Mouse (Mus musculus) layer of hippocampus, postnatal 36 days (tissue): ENCODE measurements at regions not wholly inside any gene's neighbourhood (a gene's known extent, or its start where the extent isn't known, plus 50 kb on each side); places are given as distances from the start of the nearest gene placed in this dataset.

Source experiments
- DNase-seq, 2 experiments: peaks; one replicate each; pipeline ENCODE4 v3.0.0; 2022

DNA sequence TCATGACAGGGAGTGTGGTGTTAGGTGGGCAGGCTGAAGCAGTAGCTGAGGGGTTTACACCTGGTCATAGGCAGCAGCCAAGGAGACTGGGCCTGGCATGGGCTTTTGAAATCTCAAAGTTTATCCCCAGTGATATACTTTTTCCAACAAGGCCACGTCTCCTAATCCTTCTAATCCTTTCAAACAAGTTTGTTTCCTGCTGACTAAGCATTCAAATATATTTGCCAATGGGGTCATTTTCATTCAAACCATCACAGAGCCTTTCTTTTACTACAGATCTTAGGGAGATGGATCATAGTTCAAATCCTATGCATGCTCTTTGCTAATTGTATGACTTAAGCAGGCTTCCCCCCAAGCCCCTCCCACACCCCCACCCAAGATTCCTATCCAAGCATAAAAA is 93.0 kb upstream of the Eef1e1 start:
- DNase-seq = no peak

- DNase-seq = no peak
Measured at GRCm38 (mm10) chr13:38740066-38740465, 81.2 kb upstream of the Eef1e1 start.

DNA sequence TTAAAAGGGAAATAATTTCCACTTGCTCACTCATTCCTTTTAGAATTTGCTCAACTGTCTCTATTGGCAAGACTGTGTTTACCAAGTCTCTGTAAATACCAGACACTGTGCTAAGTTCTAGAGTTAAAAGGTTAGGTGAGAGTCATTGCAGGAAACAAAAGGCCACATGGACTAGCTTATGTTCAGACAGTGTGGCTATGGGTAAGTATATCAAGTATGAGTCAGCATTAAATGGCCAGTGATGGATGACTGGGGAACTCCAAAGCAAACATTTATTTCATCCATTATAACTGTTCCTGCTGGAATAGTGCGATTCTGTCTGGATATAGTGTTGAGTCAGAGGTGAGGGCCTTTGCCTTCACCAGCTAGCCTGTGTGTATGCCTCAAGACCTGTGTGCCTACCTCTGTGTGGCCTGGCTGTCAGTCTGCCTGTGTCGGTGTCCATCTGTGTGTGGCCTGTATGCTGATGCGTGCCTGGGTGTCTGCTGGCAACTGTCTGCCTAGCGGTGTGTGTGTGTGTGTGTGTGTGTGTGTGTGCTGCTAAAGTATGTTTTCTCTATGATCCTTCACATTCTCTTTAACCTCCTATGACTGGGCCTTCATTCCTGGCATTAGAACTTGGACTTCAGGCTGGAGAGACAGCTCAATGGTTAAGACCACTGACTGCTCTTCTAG is 77.6 kb upstream of the Eef1e1 start:
- DNase-seq = no peak

DNA sequence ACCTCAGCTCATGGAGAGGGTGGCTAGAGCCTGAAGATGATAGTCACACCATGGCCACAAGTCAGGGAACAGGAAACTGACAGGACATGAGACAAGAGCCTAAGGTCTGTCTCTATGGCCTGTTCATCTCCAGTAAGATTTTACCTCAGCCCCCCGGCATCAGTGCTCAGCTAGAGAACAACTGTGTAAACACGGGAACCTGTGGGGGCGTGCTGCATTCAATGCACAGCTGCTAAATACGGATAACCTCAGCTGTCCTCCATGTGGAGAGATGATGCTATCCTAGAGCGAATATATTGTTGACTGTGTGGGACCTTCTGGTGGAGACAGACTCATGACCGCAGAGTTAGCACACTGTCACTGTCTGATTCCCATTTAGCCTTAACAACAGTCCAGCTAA is 76.4 kb upstream of the Eef1e1 start:
- DNase-seq = no peak

DNA sequence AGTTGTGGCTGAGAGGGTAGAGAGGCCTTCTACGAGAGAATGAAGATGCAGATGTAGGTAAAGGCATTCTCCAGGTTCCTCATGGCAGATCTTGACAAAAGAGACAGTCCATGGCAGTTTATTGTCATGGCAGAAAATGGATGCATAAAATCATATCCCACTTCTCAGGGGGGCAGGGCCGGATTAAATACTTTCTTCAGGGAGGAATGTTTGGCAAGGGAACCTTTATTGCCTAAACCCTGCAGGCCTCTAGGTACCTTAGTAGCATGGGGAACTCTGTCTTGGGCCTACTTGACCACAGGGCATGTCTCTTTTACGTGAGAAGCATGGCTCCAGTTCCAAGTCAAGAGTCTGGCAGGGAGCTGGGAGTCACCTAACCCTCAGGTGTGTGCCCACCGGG is 74.4 kb upstream of the Eef1e1 start:
- no peak for DNase-seq

- no peak for DNase-seq
Measured at GRCm38 (mm10) chr13:38725452-38725851, 66.6 kb upstream of the Eef1e1 start.

DNA sequence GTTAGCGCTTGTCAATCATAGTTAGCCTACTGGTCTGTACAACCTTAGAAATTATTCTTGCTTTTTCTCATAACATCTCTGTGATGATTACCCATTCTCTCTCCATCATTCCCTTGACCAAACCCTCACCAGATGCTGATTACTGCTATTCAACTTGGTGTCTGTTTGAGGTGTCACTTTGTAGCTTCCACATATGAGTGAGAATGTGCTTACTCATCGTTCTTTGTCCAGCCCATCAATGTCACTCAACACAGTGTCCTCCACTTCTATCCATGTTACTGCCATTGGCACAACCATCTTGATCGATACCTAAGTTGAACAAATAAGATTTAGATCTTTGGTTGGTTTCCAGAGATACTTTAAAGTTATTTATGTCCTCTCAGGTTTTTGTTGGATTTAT is 62.3 kb upstream of the Eef1e1 start:
- DNase-seq = no peak

DNA sequence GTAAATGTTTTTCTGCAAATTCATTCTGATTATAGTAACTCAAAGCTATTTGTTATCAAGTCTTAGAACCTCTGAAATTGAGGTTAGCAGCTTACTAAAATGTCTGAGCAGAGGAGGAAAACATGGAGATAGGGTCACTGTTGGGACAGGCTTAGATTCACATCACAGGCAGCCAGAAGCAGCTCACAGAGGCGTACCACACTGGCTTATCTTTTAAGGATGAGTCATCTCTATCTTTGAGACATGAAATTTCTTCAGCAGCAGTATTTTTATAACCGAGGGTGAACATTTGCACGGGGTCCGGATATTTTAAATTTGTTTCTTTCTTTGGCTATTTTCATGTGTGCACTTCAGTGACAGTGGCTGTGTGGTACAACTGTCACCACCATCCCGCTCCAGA is 56.0 kb upstream of the Eef1e1 start:
- no peak for DNase-seq
